Comparison of ENCODE assay signal across 16 mouse cellular contexts in the genomic region with DNA sequence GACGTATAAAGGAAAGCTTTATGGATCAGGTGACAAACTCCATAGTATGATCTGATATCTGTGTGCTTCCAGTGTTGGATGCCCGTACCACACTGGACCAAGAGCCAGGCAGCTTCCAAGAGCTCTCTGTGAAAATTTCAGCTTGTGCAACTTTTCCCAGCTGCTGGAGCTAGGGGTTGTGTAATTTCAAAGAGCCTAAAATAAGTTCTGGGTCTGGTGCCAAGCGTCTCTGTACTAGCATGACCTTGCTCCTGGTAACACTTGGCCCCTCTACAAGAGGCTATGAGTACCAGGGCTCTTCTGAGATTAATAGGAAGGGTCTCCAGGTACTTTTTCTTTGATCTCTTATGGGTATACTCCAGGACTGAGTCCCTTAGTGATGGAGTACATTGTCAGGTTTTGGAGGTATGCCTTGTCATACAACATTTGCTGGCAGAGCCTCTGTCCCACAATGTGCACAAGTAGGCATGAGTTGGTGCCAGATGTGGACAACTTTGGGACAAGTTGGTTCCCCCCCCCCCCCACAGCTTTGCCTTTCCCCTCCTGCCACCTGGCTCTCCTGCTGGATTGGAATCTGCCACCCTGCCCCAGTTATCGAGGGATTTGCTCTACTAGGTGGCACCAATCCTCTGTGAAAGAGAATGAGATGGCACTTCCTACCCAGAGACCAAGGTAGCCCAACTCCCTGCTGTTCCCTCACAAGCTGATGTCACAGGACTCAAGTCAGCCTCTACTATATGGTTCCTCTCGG. TPM values are rescaled to one million over a fixed set of nuclear protein-coding genes. Genes with fewer than 3 reads are reported as not detected.
DNase-seq lines count a peak whose midpoint lies in the region; ATAC-seq lines count a peak whose summit lies in the region.
"Had no signal": no experiment of that assay in that cellular context is flagged by ENCODE, and none has a peak within 500 bp of the region (broad histone marks: within the 10 kb centered on the region; RNA-seq: fewer than 3 reads in every experiment).

No protein-coding gene starts in this region.

- 89% methylated on average over 5 of the region's 5 CpGs for WGBS in kidney, embryonic 16.5 days
- WGBS in heart, embryonic 14.5 days, result 67% methylated on average over 5 of the region's 5 CpGs

- no peak overlapping the region for H3K27ac ChIP-seq in kidney, embryonic 16.5 days (ENCODE audit: low read length)
- H3K27ac ChIP-seq in heart, embryonic 14.5 days (replicated peaks in 1 of 2; ENCODE audit: control insufficient read depth in 1 of 2, insufficient read depth in 1 of 2, low read depth in 2 of 2, low read length in 2 of 2), result peak overlapping the region; percentile 8 to 59; a peak in 3 of 4 replicates
- H3K27ac ChIP-seq: embryonic facial prominence, embryonic 12.5 days; hindbrain, embryonic 14.5 days; liver, embryonic 14.5 days; neural tube, embryonic 15.5 days had no signal

- no peaks in the 10 kb centered on the region for H3K27me3 ChIP-seq in kidney, embryonic 16.5 days (ENCODE audit: insufficient read depth, low read length)
- no peaks in the 10 kb centered on the region for H3K27me3 ChIP-seq in heart, embryonic 14.5 days (ENCODE audit: control insufficient read depth, insufficient read depth, low read length)
- H3K27me3 ChIP-seq: embryonic facial prominence, embryonic 12.5 days; neural tube, embryonic 15.5 days had no signal

- no peak overlapping the region for H3K4me2 ChIP-seq in kidney, embryonic 16.5 days (replicated peaks; ENCODE audit: low read depth, low read length)
- no peak overlapping the region for H3K4me2 ChIP-seq in heart, embryonic 14.5 days (ENCODE audit: low read length)
- H3K4me2 ChIP-seq: embryonic facial prominence, embryonic 12.5 days; hindbrain, embryonic 14.5 days; neural tube, embryonic 15.5 days had no signal

- H3K4me3 ChIP-seq in kidney, embryonic 16.5 days (ENCODE audit: low read length), result no peak overlapping the region
- H3K4me3 ChIP-seq in heart, embryonic 14.5 days (ENCODE audit: control insufficient read depth in 1 of 2, insufficient read depth in 1 of 2, low read depth in 1 of 2, low read length in 2 of 2), result no peak overlapping the region
- H3K4me3 ChIP-seq: embryonic facial prominence, embryonic 12.5 days; neural tube, embryonic 15.5 days had no signal

- H3K4me1 ChIP-seq in kidney, embryonic 16.5 days (ENCODE audit: insufficient read depth, low read length), result no peaks in the 10 kb centered on the region
- peaks cover 5 to 17% of the 10 kb centered on the region in 2 experiments for H3K4me1 ChIP-seq in heart, embryonic 14.5 days (ENCODE audit: control insufficient read depth in 2 of 2, insufficient read depth in 2 of 2, low read length in 2 of 2)
- H3K4me1 ChIP-seq: embryonic facial prominence, embryonic 12.5 days; neural tube, embryonic 15.5 days had no signal

- no peak overlapping the region for H3K9ac ChIP-seq in kidney, embryonic 16.5 days (replicated peaks; ENCODE audit: low read length)
- H3K9ac ChIP-seq in heart, embryonic 14.5 days (ENCODE audit: low read length), result no peak overlapping the region; the same call in 1 of the 2 replicates
- H3K9ac ChIP-seq: embryonic facial prominence, embryonic 12.5 days; hindbrain, embryonic 14.5 days; liver, embryonic 14.5 days; neural tube, embryonic 15.5 days had no signal

- no peak for ATAC-seq in kidney, embryonic 16.5 days (ENCODE audit: low FRiP score, low TSS enrichment)
- no peak for ATAC-seq in heart, embryonic 14.5 days (ENCODE audit: insufficient number of reproducible peaks, insufficient read depth, low FRiP score, low read depth)
- no peak for ATAC-seq in megakaryocyte progenitor cell, adult 5-6 weeks (replicated peaks; ENCODE audit: poor library complexity)
- ATAC-seq: forebrain, embryonic 14.5 days had no signal

- peak; percentile 30 for DNase-seq in kidney, adult 9 months
- DNase-seq in fat pad, adult 2 months (ENCODE audit: extremely low read depth, low read depth, low spot score), result peak; percentile 85
- DNase-seq in lung, postnatal 25 days (ENCODE audit: low spot score), result peak; percentile 84
- DNase-seq in right cerebral cortex, postnatal 36 days (ENCODE audit: low spot score in 2 of 2), result no peak
- DNase-seq: cerebellum, adult 2 months; kidney, postnatal 4 days; midbrain, embryonic 14.5 days; right cerebral cortex, postnatal 25 days had no signal

- H3K36me3 ChIP-seq in kidney, embryonic 16.5 days (ENCODE audit: insufficient read depth, low read length), result peaks cover 16% of the 10 kb centered on the region; the same call in 1 of the 2 replicates
- peaks cover 38% of the 10 kb centered on the region for H3K36me3 ChIP-seq in heart, embryonic 14.5 days (ENCODE audit: control insufficient read depth, insufficient read depth, low read length)
- H3K36me3 ChIP-seq: neural tube, embryonic 15.5 days had no signal

- no peaks in the 10 kb centered on the region for H3K9me3 ChIP-seq in kidney, embryonic 16.5 days (ENCODE audit: low read length)
- no peaks in the 10 kb centered on the region for H3K9me3 ChIP-seq in heart, embryonic 14.5 days (ENCODE audit: control insufficient read depth, low read length)
- H3K9me3 ChIP-seq: embryonic facial prominence, embryonic 12.5 days; neural tube, embryonic 15.5 days had no signal

RNA-seq across cellular contexts. Expression of a gene that starts 8.6 kb away (rescaled TPM):
- polyA plus RNA-seq in kidney, embryonic 16.5 days (2015; fragmentation: Nextera tagmentation; extraction: Ambion mirVana), result 105 and 143 TPM in 2 replicates
- polyA plus RNA-seq in heart, embryonic 14.5 days (2014; fragmentation: Nextera tagmentation; extraction: Ambion mirVana), result 160 and 211 TPM in 2 replicates
- 23.8 and 24.8 TPM in 2 replicates for total RNA-seq in megakaryocyte progenitor cell, adult 5-6 weeks (2015)
- 22.4 and 24.0 TPM in 2 replicates for total RNA-seq in megakaryocyte progenitor cell, adult 5-6 weeks (2017)

RNA-seq across cellular contexts. Expression of a gene that starts 8.9 kb away (rescaled TPM):
- polyA plus RNA-seq in kidney, embryonic 16.5 days (2015; fragmentation: Nextera tagmentation; extraction: Ambion mirVana), result 58.2 and 65.1 TPM in 2 replicates
- polyA plus RNA-seq in heart, embryonic 14.5 days (2014; fragmentation: Nextera tagmentation; extraction: Ambion mirVana), result 57.2 and 60.7 TPM in 2 replicates
- 40.3 and 51.0 TPM in 2 replicates for total RNA-seq in megakaryocyte progenitor cell, adult 5-6 weeks (2015)
- total RNA-seq in megakaryocyte progenitor cell, adult 5-6 weeks (2017), result 32.5 and 38.1 TPM in 2 replicates

RNA-seq across cellular contexts. Expression of a gene that starts 9.2 kb away (rescaled TPM):
- polyA plus RNA-seq in kidney, embryonic 16.5 days (2015; fragmentation: Nextera tagmentation; extraction: Ambion mirVana), result 0.85 and 1.0 TPM in 2 replicates
- 0.51 and 0.66 TPM in 2 replicates for polyA plus RNA-seq in heart, embryonic 14.5 days (2014; fragmentation: Nextera tagmentation; extraction: Ambion mirVana)
- total RNA-seq in megakaryocyte progenitor cell, adult 5-6 weeks (2015), result not detected in 2 replicates
- total RNA-seq in megakaryocyte progenitor cell, adult 5-6 weeks (2017), result 0.46 TPM in 1 of 2 replicates, not detected in the other

RNA-seq across cellular contexts. Expression of a gene that starts 33.3 kb away (rescaled TPM):
- 9.4 and 11.6 TPM in 2 replicates for polyA plus RNA-seq in kidney, embryonic 16.5 days (2015; fragmentation: Nextera tagmentation; extraction: Ambion mirVana)
- 7.3 and 8.5 TPM in 2 replicates for polyA plus RNA-seq in heart, embryonic 14.5 days (2014; fragmentation: Nextera tagmentation; extraction: Ambion mirVana)
- 54.3 and 64.6 TPM in 2 replicates for total RNA-seq in megakaryocyte progenitor cell, adult 5-6 weeks (2015)
- total RNA-seq in megakaryocyte progenitor cell, adult 5-6 weeks (2017), result 45.7 and 57.0 TPM in 2 replicates

RNA-seq across cellular contexts. Expression of a gene that starts 37.1 kb away (rescaled TPM):
- 0.51 and 1.1 TPM in 2 replicates for polyA plus RNA-seq in kidney, embryonic 16.5 days (2015; fragmentation: Nextera tagmentation; extraction: Ambion mirVana)
- polyA plus RNA-seq in heart, embryonic 14.5 days (2014; fragmentation: Nextera tagmentation; extraction: Ambion mirVana), result 0.69 and 0.80 TPM in 2 replicates
- total RNA-seq in megakaryocyte progenitor cell, adult 5-6 weeks (2015), result 0.67 TPM in 1 of 2 replicates, not detected in the other
- total RNA-seq in megakaryocyte progenitor cell, adult 5-6 weeks (2017), result 0.37 and 2.0 TPM in 2 replicates

Comparison
In these comparisons a context has a peak if more than half of its experiments do, and no peak if none do; other contexts are left out.
1. DNase-seq: peak in kidney, adult 9 months (single experiment), fat pad, adult 2 months (single experiment) and lung, postnatal 25 days (single experiment); none in right cerebral cortex, postnatal 36 days (0 of 2).